Mouse (Mus musculus) ES-CJ7 (cell line): Measurements from ENCODE around the gene Rtraf.

ENCODE experiments used
- DNase-seq: peaks from one replicate; pipeline ENCODE4 v3.0.0; 2011; ENCODE audit warnings: low read depth, low spot score

The Rtraf gene

GRCm38 (mm10) chr14:19800485-19800884 lies 23.1 kb downstream of the Rtraf start:
- no peak for DNase-seq

- no peak for DNase-seq
Observed at GRCm38 (mm10) chr14:19796541-19797304, 26.9 kb downstream of the Rtraf start.

GRCm38 (mm10) chr14:19794881-19795280 lies 28.7 kb downstream of the Rtraf start:
- no peak for DNase-seq

- no peak for DNase-seq
Observed at GRCm38 (mm10) chr14:19788443-19788842, 35.2 kb downstream of the Rtraf start.

GRCm38 (mm10) chr14:19785797-19786588 lies 37.6 kb downstream of the Rtraf start:
- DNase-seq = no peak

GRCm38 (mm10) chr14:19777945-19778344 lies 45.7 kb downstream of the Rtraf start:
- DNase-seq = no peak

GRCm38 (mm10) chr14:19777365-19777764 lies 46.3 kb downstream of the Rtraf start:
- no peak for DNase-seq

- DNase-seq = peak; percentile 83
Observed at GRCm38 (mm10) chr14:19776890-19777289, 46.7 kb downstream of the Rtraf start.

- peak; percentile 37 for DNase-seq
Observed at GRCm38 (mm10) chr14:19776179-19776578, 47.4 kb downstream of the Rtraf start.

- no peak for DNase-seq
Observed at GRCm38 (mm10) chr14:19775491-19775890, 48.1 kb downstream of the Rtraf start.

- no peak for DNase-seq
Observed at GRCm38 (mm10) chr14:19774036-19774628, 49.5 kb downstream of the Rtraf start.

GRCm38 (mm10) chr14:19771173-19771572 lies 52.5 kb downstream of the Rtraf start:
- no peak for DNase-seq

GRCm38 (mm10) chr14:19769441-19770200 lies 54.0 kb downstream of the Rtraf start:
- no peak for DNase-seq

GRCm38 (mm10) chr14:19768648-19769047 lies 55.0 kb downstream of the Rtraf start:
- no peak for DNase-seq

GRCm38 (mm10) chr14:19766380-19766649 lies 57.3 kb downstream of the Rtraf start:
- no peak for DNase-seq

- DNase-seq = no peak
Observed at GRCm38 (mm10) chr14:19765539-19766379, 57.9 kb downstream of the Rtraf start.

GRCm38 (mm10) chr14:19764331-19764730 lies 59.3 kb downstream of the Rtraf start:
- DNase-seq = no peak

- DNase-seq = no peak
Observed at GRCm38 (mm10) chr14:19763527-19763926, 60.1 kb downstream of the Rtraf start.

- DNase-seq = no peak
Observed at GRCm38 (mm10) chr14:19762014-19762413, 61.6 kb downstream of the Rtraf start.
